Mouse (Mus musculus): ENCODE results near the gene Them5. TPM values are rescaled to one million over a fixed set of nuclear protein-coding genes. Genes with fewer than 3 reads are reported as not detected.

The Them5 gene
- polyA plus RNA-seq, 1 experiment from 2014 or later = not detected

- Histone ChIP-seq H3K36me3 (ENCODE audit: control insufficient read depth, insufficient read depth, low read length) (no peaks in the 10 kb centered on the region), H3K27me3 (ENCODE audit: control insufficient read depth, insufficient read depth, low read length) (peaks cover 40% of the 10 kb centered on the region), H3K9ac (ENCODE audit: low read length) (peak overlapping the region; percentile 76), H3K27ac (replicated peaks; ENCODE audit: low read depth, low read length) (no peak overlapping the region), H3K4me3 (ENCODE audit: low read depth, low read length) (peak overlapping the region; percentile 50), H3K9me3 (ENCODE audit: control insufficient read depth, low read length) (peaks cover 4% of the 10 kb centered on the region; the same call in 1 of the 2 replicates), H3K4me1 (ENCODE audit: control insufficient read depth, insufficient read depth, low read length) (no peaks in the 10 kb centered on the region), H3K4me2 (ENCODE audit: low read depth, severe bottlenecking) (peak overlapping the region; percentile 92)
- 4% methylated on average over 97 of the region's 97 CpGs for WGBS
- ATAC-seq (ENCODE audit: insufficient number of reproducible peaks, low FRiP score, low TSS enrichment, low read depth) (peak; percentile 72; the same call in 1 of the 2 replicates), DNase-seq (ENCODE audit: low spot score) (peak; percentile 69)
These were observed 21.6 kb downstream of the Them5 start for GRCm38 (mm10) chr3:94363291-94364153.

DNA sequence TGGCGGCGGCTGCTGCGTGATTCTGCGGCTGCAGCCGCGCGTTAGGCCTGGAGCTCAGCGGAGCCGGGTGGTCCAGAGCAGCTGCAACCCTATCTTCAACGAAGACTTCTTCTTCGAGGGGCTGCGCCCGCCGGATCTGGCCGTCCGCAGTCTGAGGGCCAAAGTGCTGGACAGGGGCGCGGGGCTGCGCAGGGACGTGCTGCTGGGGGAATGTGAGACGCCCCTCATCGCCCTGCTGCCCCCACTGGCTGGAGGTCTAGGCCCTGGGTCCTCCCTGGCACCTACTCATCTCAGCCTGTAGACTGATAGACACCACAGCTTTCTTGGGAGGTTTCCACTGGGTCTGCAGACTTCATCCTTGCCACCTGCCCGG, 22.2 kb downstream of the Them5 start:
- H3K4me1 ChIP-seq (ENCODE audit: control insufficient read depth, insufficient read depth, low read length) = no peaks in the 10 kb centered on the region
- ATAC-seq (ENCODE audit: insufficient number of reproducible peaks, low FRiP score, low TSS enrichment, low read depth) = peak; percentile 7; the same call in 1 of the 2 replicates
- peaks cover 4% of the 10 kb centered on the region; the same call in 1 of the 2 replicates for H3K9me3 ChIP-seq (ENCODE audit: control insufficient read depth, low read length)
- H3K4me3 ChIP-seq (ENCODE audit: low read depth, low read length) = peak overlapping the region; percentile 50
- peak overlapping the region; percentile 92 for H3K4me2 ChIP-seq (ENCODE audit: low read depth, severe bottlenecking)
- peak; percentile 49 for DNase-seq (ENCODE audit: low spot score)
- H3K27ac ChIP-seq (replicated peaks; ENCODE audit: low read depth, low read length) = no peak overlapping the region
- peaks cover 40% of the 10 kb centered on the region for H3K27me3 ChIP-seq (ENCODE audit: control insufficient read depth, insufficient read depth, low read length)
- H3K9ac ChIP-seq (ENCODE audit: low read length) = peak overlapping the region; percentile 76
- WGBS = 4% methylated on average over 23 of the region's 23 CpGs
- no peaks in the 10 kb centered on the region for H3K36me3 ChIP-seq (ENCODE audit: control insufficient read depth, insufficient read depth, low read length)

GRCm38 (mm10) chr3:94366761-94367160, 24.9 kb downstream of the Them5 start:
- H3K4me2 ChIP-seq (ENCODE audit: low read depth, severe bottlenecking) = no peak overlapping the region
- no peak overlapping the region for H3K9ac ChIP-seq (ENCODE audit: low read length)
- no peak overlapping the region for H3K27ac ChIP-seq (replicated peaks; ENCODE audit: low read depth, low read length)
- peaks cover 4% of the 10 kb centered on the region; the same call in 1 of the 2 replicates for H3K4me1 ChIP-seq (ENCODE audit: control insufficient read depth, insufficient read depth, low read length)
- ATAC-seq (ENCODE audit: insufficient number of reproducible peaks, low FRiP score, low TSS enrichment, low read depth) (no peak), DNase-seq (ENCODE audit: low spot score) (peak; percentile 85)
- no peak overlapping the region for H3K4me3 ChIP-seq (ENCODE audit: low read depth, low read length)
- H3K9me3 ChIP-seq (ENCODE audit: control insufficient read depth, low read length) = peaks cover 4% of the 10 kb centered on the region; the same call in 1 of the 2 replicates
- no peaks in the 10 kb centered on the region for H3K36me3 ChIP-seq (ENCODE audit: control insufficient read depth, insufficient read depth, low read length)
- WGBS = 18% methylated on average over 3 of the region's 3 CpGs
- H3K27me3 ChIP-seq (ENCODE audit: control insufficient read depth, insufficient read depth, low read length) = peaks cover 37% of the 10 kb centered on the region

DNA sequence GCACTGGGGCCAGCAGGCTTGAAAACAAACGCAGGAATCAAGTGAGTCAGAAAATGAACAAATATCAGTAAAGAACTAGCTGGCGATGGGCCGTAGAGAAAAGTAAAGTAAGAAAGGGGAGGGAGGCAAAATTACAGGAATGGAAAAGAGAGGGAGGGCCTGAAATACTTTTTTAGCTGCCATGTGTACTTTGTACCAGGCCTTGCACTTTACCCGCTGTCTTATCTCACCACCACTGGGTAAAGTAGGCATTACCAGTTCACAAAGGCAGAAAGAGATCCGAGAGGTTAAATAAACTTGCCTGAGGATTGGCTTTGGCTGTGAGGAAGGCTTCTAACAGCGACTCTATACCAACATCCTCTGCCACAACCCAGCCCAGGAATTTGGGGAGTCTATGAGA, 25.6 kb downstream of the Them5 start:
- WGBS = 89% methylated on average over 6 of the region's 6 CpGs
- Histone ChIP-seq H3K4me3 (ENCODE audit: low read depth, low read length) (no peak overlapping the region), H3K4me1 (ENCODE audit: control insufficient read depth, insufficient read depth, low read length) (peaks cover 6% of the 10 kb centered on the region; the same call in 1 of the 2 replicates), H3K27me3 (ENCODE audit: control insufficient read depth, insufficient read depth, low read length) (peaks cover 30% of the 10 kb centered on the region), H3K27ac (replicated peaks; ENCODE audit: low read depth, low read length) (no peak overlapping the region), H3K36me3 (ENCODE audit: control insufficient read depth, insufficient read depth, low read length) (no peaks in the 10 kb centered on the region), H3K9ac (ENCODE audit: low read length) (no peak overlapping the region), H3K4me2 (ENCODE audit: low read depth, severe bottlenecking) (no peak overlapping the region), H3K9me3 (ENCODE audit: control insufficient read depth, low read length) (peaks cover 4% of the 10 kb centered on the region; the same call in 1 of the 2 replicates)
- DNase-seq (ENCODE audit: low spot score) (no peak), ATAC-seq (ENCODE audit: insufficient number of reproducible peaks, low FRiP score, low TSS enrichment, low read depth) (no peak)

DNA sequence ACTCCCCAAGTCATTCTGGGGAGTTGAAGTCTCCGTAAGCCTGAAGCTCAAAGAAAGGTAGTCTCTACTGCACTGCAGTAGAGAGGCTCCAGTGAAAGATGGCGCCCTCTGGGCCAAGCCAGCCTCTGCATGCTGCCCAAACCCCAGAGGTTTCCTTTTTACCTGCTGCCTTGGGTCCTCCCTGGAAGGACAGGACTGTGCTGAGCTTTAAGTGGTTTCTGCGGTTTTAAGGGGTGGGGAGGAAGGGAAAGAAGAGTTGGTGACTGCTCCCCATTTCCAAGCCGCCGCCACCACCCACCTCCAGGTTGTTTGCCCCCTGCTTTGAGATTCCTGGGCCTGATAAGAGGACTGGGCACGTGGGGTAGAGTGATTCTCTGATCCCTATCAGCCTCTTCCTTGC, 26.7 kb downstream of the Them5 start:
- H3K4me3 ChIP-seq (ENCODE audit: low read depth, low read length) = no peak overlapping the region
- H3K27ac ChIP-seq (replicated peaks; ENCODE audit: low read depth, low read length) = no peak overlapping the region
- H3K4me2 ChIP-seq (ENCODE audit: low read depth, severe bottlenecking) = no peak overlapping the region
- peaks cover 21% of the 10 kb centered on the region for H3K27me3 ChIP-seq (ENCODE audit: control insufficient read depth, insufficient read depth, low read length)
- DNase-seq (ENCODE audit: low spot score) (no peak), ATAC-seq (ENCODE audit: insufficient number of reproducible peaks, low FRiP score, low TSS enrichment, low read depth) (no peak)
- peaks cover 14% of the 10 kb centered on the region; the same call in 1 of the 2 replicates for H3K4me1 ChIP-seq (ENCODE audit: control insufficient read depth, insufficient read depth, low read length)
- no peak overlapping the region for H3K9ac ChIP-seq (ENCODE audit: low read length)
- H3K36me3 ChIP-seq (ENCODE audit: control insufficient read depth, insufficient read depth, low read length) = no peaks in the 10 kb centered on the region
- WGBS = 54% methylated on average over 6 of the region's 6 CpGs
- no peaks in the 10 kb centered on the region for H3K9me3 ChIP-seq (ENCODE audit: control insufficient read depth, low read length)

GRCm38 (mm10) chr3:94369709-94370108, 27.8 kb downstream of the Them5 start:
- ATAC-seq (ENCODE audit: insufficient number of reproducible peaks, low FRiP score, low TSS enrichment, low read depth) (no peak), DNase-seq (ENCODE audit: low spot score) (no peak)
- Histone ChIP-seq H3K9ac (ENCODE audit: low read length) (no peak overlapping the region), H3K36me3 (ENCODE audit: control insufficient read depth, insufficient read depth, low read length) (no peaks in the 10 kb centered on the region), H3K27me3 (ENCODE audit: control insufficient read depth, insufficient read depth, low read length) (peaks cover 11% of the 10 kb centered on the region; the same call in 1 of the 2 replicates), H3K27ac (replicated peaks; ENCODE audit: low read depth, low read length) (no peak overlapping the region), H3K4me2 (ENCODE audit: low read depth, severe bottlenecking) (no peak overlapping the region), H3K4me3 (ENCODE audit: low read depth, low read length) (no peak overlapping the region), H3K9me3 (ENCODE audit: control insufficient read depth, low read length) (no peaks in the 10 kb centered on the region), H3K4me1 (ENCODE audit: control insufficient read depth, insufficient read depth, low read length) (peaks cover 15% of the 10 kb centered on the region; the same call in 1 of the 2 replicates)
- 65% methylated on average over 2 of the region's 2 CpGs for WGBS

DNA sequence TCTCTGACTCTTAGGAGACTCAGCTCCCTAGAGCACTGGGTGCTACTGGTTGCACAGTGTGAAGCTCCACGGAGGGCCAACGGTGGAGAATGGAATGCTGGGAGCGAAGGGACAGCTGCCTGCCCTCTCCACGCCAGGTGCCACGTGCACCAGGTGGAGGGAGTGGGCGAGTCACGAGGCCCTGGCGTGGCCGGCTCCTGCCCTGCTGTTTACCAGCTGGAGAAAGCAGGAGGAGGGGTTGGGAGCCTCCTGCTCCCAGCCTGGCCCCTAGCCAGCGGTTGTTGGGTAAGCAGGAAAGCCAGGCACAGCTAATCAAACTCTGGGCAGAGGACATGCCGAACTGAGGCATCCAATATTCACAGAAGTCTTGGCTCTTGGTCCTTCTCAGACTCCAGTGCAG, 29.7 kb downstream of the Them5 start:
- no peak overlapping the region for H3K9ac ChIP-seq (ENCODE audit: low read length)
- WGBS = 4% methylated on average over 11 of the region's 11 CpGs
- no peak for ATAC-seq (ENCODE audit: insufficient number of reproducible peaks, low FRiP score, low TSS enrichment, low read depth)
- peak overlapping the region; percentile 7; the same call in 1 of the 2 replicates for H3K4me2 ChIP-seq (ENCODE audit: low read depth, severe bottlenecking)
- H3K4me1 ChIP-seq (ENCODE audit: control insufficient read depth, insufficient read depth, low read length) = peaks cover 15% of the 10 kb centered on the region; the same call in 1 of the 2 replicates
- DNase-seq (ENCODE audit: low spot score) = peak; percentile 52
- H3K27me3 ChIP-seq (ENCODE audit: control insufficient read depth, insufficient read depth, low read length) = 0 out of 2 replicates have a peak, but pooled peaks cover 2% of the 10 kb centered on the region
- no peaks in the 10 kb centered on the region for H3K9me3 ChIP-seq (ENCODE audit: control insufficient read depth, low read length)
- H3K4me3 ChIP-seq (ENCODE audit: low read depth, low read length) = no peak overlapping the region
- no peaks in the 10 kb centered on the region for H3K36me3 ChIP-seq (ENCODE audit: control insufficient read depth, insufficient read depth, low read length)
- no peak overlapping the region for H3K27ac ChIP-seq (replicated peaks; ENCODE audit: low read depth, low read length)

GRCm38 (mm10) chr3:94372038-94372437, 30.1 kb downstream of the Them5 start:
- no peaks in the 10 kb centered on the region for H3K9me3 ChIP-seq (ENCODE audit: control insufficient read depth, low read length)
- H3K4me2 ChIP-seq (ENCODE audit: low read depth, severe bottlenecking) = no peak overlapping the region; the same call in 1 of the 2 replicates
- peaks cover 15% of the 10 kb centered on the region; the same call in 1 of the 2 replicates for H3K4me1 ChIP-seq (ENCODE audit: control insufficient read depth, insufficient read depth, low read length)
- H3K27me3 ChIP-seq (ENCODE audit: control insufficient read depth, insufficient read depth, low read length) = 0 out of 2 replicates have a peak, but pooled peaks cover 2% of the 10 kb centered on the region
- no peaks in the 10 kb centered on the region for H3K36me3 ChIP-seq (ENCODE audit: control insufficient read depth, insufficient read depth, low read length)
- no peak overlapping the region for H3K9ac ChIP-seq (ENCODE audit: low read length)
- H3K27ac ChIP-seq (replicated peaks; ENCODE audit: low read depth, low read length) = no peak overlapping the region
- DNase-seq (ENCODE audit: low spot score) (no peak), ATAC-seq (ENCODE audit: insufficient number of reproducible peaks, low FRiP score, low TSS enrichment, low read depth) (no peak)
- no peak overlapping the region for H3K4me3 ChIP-seq (ENCODE audit: low read depth, low read length)
- 0% methylated on average over 3 of the region's 3 CpGs for WGBS
